Mouse (Mus musculus) CD4-positive, CD25-positive, alpha-beta regulatory T cell, adult 2 months (primary cell): ENCODE measurements around the gene Gm49388.
"Not testable (repeated sequence)": the region's sequence is repeated elsewhere in the genome, so short reads cannot be mapped to it uniquely, and the experiment has no call there.

Experiments
- DNase-seq: peaks from one replicate; pipeline ENCODE4 v3.0.0-alpha.2; 2012; ENCODE audit warnings: low read depth, low spot score

Gene Gm49388

GRCm38 (mm10) chr7:127768346-127768996, 16.9 kb upstream of the Gm49388 start:
- DNase-seq = peak; percentile 40

GRCm38 (mm10) chr7:127768997-127769593, 16.3 kb upstream of the Gm49388 start:
- peak; percentile 82 for DNase-seq

- peak; percentile 68 for DNase-seq
Measured at GRCm38 (mm10) chr7:127769651-127770038, 15.8 kb upstream of the Gm49388 start, which contains the start of gene Orai3. Gene Orai3 (plus strand): TSS chr7:127769815.

- no peak for DNase-seq
Measured at GRCm38 (mm10) chr7:127770039-127770905, 15.1 kb upstream of the Gm49388 start.

DNA sequence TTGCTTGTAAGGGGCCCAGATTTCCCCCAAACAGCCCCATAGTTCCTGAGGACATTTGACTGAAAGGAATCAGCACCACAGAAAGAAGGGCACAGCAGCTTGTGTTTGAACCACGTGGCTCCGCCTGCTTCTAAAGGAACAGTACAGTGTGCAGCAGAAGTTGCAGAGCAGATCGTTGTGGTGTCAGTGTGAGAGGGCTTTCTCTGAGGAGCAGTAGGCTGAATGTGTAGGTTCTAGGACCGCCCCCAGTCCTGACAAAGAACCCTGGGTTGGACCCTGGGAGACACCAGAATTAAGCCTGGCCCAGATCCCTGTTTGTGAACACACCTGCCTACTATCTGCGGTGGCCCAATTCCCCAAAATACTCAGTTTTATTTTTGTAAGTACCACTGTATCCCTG, 14.1 kb upstream of the Gm49388 start:
- DNase-seq = no peak

GRCm38 (mm10) chr7:127772080-127772479, 13.3 kb upstream of the Gm49388 start:
- DNase-seq = no peak

- no peak for DNase-seq
Measured at GRCm38 (mm10) chr7:127772557-127772956, 12.9 kb upstream of the Gm49388 start.

DNA sequence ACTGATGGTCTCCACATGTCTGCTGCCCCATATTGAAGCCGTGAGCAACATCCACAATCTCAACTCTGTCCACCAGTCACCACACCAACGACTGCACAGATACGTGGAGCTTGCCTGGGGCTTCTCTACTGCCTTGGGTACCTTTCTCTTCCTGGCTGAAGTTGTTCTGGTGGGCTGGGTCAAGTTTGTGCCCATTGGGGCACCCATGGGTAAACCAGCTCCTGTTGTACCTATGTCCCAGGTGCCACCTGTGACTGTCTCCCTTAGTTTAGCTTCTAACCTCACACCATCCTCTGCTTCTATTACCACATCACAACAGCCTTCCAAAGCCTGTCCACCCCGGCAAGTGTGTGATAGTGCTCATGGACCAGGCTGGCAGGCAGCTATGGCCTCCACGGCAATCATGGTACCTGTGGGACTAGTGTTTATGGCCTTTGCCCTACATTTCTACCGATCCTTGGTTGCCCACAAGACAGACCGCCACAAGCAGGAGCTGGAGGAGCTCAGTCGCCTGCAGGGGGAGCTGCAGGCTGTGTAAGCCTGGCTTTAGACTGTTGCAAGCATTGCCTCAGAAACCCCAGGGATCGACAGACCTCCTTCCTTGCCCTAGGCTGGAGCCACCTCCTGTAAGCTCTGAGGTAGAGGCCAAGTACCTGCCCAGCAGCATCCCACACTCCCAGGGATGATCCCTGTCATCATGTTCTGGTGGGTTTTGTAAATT, 11.6 kb upstream of the Gm49388 start:
- peak; percentile 90 for DNase-seq

DNA sequence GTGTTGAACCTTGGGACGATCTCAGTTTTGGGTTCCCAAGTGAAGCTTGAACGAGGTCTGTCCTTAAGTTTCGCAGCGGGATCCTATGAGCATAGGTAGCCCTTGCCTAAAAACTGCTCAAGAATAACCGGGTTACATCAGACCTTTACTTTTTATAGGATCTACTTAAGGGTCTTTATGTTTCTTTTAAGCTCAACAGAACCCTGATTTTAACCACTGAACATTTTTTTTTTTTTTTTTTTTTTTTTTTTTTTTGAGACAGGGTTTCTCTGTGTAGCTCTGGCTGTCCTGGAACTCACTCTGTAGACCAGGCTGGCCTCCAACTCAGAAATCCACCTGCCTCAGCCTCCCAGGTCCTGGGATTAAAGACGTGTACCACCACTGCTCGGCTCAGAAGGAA, 9.6 kb upstream of the Gm49388 start:
- not testable (repeated sequence) for DNase-seq

DNA sequence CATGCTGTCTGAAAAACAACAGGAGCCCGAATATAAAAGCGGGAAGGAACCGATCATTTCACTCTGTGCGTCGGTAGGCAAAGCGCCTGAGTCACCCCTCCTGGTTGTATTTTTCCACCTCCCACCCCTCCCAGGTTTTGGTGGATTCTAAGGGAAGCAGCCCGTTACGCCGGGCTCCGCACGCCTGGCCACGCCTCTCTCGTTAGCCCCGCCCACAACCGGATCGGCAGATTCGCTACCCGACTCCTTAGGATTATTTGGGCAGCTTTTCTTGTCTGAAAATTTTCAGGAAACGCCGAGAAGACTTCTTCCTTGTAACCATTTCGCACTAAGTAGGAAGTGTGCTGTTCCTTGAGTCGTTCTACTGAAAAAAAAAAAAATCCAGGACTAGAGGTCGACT, 9.0 kb upstream of the Gm49388 start, which contains the start of gene Setd1a:
TSS of gene Setd1a (plus strand) at position 245 of the 400 bp plus-strand sequence.
- peak; percentile 87 for DNase-seq

DNA sequence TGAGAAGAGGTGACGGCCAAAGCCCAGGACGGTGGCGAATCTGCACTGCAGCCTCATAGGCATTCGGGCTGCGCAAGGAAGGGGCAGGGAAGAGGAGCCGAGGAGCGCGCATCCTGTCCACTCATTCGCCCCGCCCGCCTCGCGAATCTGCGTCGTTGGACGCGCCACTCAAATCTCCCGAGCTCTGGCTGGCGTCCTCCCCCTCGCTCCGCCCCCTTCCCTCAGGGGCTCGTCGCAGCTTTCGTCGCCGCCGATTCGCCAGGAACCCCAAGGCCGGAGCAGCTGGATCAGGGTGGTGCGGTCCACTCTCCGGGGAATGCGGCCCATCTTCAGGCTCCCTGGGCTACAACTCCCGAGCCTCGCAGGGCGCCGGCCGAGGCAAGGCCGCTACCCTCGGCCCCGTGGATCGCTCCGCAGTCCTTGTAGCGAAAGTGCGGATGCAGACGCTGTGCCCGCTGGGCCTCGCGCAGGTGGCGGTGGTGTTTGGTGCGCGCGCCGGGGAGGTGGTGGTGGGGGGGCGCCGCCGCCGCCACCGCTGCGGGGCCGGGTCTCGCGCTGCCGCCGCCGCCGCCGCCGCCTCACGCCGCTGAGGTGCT, 8.4 kb upstream of the Gm49388 start:
- peak; percentile 98 for DNase-seq

DNA sequence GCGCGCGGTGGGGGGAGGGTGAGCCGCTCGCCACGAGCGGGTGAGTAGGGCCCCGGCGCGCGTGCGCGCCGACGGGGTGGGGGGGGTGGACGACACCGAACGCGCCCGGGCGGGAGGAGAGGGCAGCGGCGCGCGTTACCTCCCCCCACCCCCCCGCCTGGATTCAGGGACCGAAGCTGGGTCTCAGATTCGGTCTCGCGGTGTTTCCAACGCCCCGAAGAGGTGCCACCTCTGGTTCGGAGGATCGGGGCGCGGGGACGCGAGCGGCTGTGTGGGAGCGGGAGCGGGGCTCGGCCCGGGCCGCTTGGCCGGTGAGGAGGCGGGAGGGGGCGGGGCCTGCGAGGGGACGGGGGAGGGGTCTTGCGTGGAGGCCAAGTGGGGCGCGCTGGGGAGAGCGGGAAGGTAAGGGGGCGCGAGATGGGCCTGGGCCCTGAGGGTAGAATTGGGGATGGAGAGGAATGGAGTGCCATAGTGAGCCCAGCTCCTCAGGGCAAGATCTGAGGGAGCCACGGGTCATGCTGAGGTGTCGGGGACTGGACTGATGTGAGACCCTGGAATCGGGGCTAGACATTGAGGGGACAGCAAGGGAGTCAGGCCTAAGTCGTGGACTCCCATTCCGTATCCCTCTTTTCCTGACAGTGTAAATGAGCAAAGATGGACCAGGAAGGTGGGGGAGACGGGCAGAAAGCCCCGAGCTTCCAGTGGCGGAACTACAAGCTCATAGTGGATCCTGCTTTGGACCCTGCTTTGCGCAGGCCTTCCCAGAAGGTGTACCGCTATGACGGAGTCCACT, 7.7 kb upstream of the Gm49388 start:
- DNase-seq = no peak

- DNase-seq = no peak
Measured at GRCm38 (mm10) chr7:127778350-127778749, 7.1 kb upstream of the Gm49388 start.

DNA sequence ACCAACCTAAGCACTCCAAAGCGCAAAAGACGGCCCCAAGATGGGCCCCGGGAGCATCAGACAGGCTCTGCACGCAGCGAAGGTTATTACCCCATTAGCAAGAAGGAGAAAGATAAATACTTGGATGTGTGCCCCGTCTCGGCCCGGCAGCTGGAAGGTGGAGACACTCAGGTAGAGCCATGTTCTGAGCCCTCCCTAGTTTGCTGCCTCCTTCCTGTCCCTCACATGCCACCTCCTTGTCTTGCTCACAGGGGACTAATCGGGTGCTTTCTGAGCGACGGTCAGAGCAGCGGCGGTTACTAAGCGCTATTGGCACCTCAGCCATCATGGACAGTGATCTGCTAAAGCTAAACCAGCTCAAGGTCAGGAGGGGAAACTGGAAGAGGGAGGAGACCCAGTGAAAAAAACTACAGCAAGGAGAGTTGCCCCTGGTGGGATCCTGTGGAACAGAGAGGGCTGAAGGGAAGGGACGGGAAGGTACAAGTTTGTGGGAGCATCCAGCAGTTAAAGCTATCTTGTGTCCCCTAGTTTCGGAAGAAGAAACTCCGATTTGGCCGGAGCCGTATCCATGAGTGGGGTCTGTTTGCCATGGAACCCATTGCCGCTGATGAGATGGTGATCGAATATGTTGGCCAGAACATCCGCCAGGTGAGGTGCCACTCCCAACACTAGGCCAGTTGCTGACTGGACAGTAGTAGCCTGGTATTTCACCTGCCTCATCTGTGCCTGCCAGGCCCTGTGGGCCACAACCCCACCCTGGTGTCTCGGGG, 11.9 kb downstream of the Gm49388 start:
- DNase-seq = no peak

DNA sequence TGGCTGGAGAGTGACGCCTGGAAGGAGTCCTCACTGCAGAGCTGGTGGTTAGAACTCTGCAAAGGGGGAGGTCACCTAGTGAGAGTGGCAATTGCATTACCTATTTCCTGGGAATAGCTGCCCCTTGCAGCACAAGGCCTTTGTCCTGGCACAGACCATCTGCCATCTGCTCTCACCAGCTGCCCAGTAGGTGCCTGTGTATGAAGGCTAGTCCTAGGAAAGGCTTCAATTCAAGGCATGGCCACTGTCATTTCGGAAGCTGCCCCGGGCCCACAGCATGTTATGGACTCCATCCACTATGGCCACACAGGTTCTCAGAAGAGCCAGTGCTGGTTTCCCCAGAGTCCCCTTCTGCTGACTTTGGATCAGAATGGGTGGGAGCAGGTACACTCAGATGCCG, 13.2 kb downstream of the Gm49388 start:
- no peak for DNase-seq

GRCm38 (mm10) chr7:127799211-127799610, 13.8 kb downstream of the Gm49388 start:
- DNase-seq = no peak

GRCm38 (mm10) chr7:127799738-127800137, 14.3 kb downstream of the Gm49388 start:
- no peak for DNase-seq

GRCm38 (mm10) chr7:127800435-127801009, 15.1 kb downstream of the Gm49388 start, which contains the start of gene Hsd3b7:
Gene Hsd3b7 (plus strand): TSS chr7:127800604.
- DNase-seq = peak; percentile 84

- DNase-seq = no peak
Measured at GRCm38 (mm10) chr7:127801010-127801621, 15.7 kb downstream of the Gm49388 start.
